Mouse (Mus musculus) ES-E14 (cell line): ENCODE data around the gene Acvr1.

Source experiments
- HCFC1 ChIP-seq: IDR thresholded peaks from 2 replicates; pipeline ENCODE4 v1.6.1; 2012; ENCODE audit warnings: low read length, inconsistent platforms, borderline replicate concordance; ENCODE audit not compliant: insufficient read depth
- ZC3H11A ChIP-seq: IDR thresholded peaks from 2 replicates; pipeline ENCODE4 v1.6.1; 2012; ENCODE audit warnings: low read depth, mild to moderate bottlenecking, inconsistent platforms, low read length, borderline replicate concordance

GRCm38 (mm10) chr2:58366196-58366595, 200.8 kb downstream of the Acvr1 start:
- TF ChIP-seq ZC3H11A (no peak), HCFC1 (no peak)
